ENCODE assay signal across 15 mouse cellular contexts in the genomic region with DNA sequence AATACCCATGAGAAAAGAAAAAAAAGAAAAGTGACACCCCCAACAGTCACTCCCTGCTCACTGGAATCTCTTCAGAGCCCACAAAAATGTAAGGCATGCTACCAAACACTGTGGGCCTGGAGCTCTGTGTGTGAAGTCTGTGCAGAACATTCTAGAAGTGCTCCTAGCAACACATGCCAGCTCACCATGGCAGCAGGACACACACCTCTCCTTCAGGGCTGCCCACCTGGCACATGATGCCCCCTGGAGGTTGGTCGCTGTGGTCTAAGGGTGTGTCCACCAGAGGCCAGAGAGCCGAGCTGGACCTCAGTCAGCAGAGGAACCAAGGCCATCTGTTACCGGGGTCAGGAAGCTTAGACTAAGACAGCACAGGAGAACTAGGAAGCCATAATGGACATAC. TPM values are rescaled to one million over a fixed set of nuclear protein-coding genes. Genes with fewer than 3 reads are reported as not detected.
DNase-seq lines count a peak whose midpoint lies in the region; ATAC-seq and TF ChIP-seq lines count a peak whose summit lies in the region.
"Had no signal": no experiment of that assay in that cellular context is flagged by ENCODE, and none has a peak within 500 bp of the region (broad histone marks: within the 10 kb centered on the region; RNA-seq: fewer than 3 reads in every experiment).

No protein-coding gene starts in this region.

- TF ChIP-seq POLR2A in testis, adult 2 months (IDR thresholded peaks at IDR 0.05; ENCODE audit: control insufficient read depth, low read depth, low read length): peak; percentile 34; the same call in 1 of the 2 replicates

- H3K27me3 ChIP-seq in hindbrain, embryonic 10.5 days (ENCODE audit: insufficient read depth, poor library complexity, severe bottlenecking): no peaks in the 10 kb centered on the region
- H3K27me3 ChIP-seq in hindbrain, embryonic 12.5 days: no peaks in the 10 kb centered on the region
- no peaks in the 10 kb centered on the region for H3K27me3 ChIP-seq in testis, adult 2 months (ENCODE audit: control insufficient read depth, insufficient read depth, low read length)
- H3K27me3 ChIP-seq in embryonic facial prominence, embryonic 15.5 days: no peaks in the 10 kb centered on the region
- H3K27me3 ChIP-seq in stomach, postnatal 0 days (ENCODE audit: control insufficient read depth, insufficient read depth, low read length): no peaks in the 10 kb centered on the region
- H3K27me3 ChIP-seq: intestine, embryonic 15.5 days had no signal

- no peak for TF ChIP-seq EP300 in stomach, postnatal 0 days (optimal IDR thresholded peaks at IDR 0.05)

- no peak for DNase-seq in hindbrain, embryonic 10.5 days (ENCODE audit: low spot score)
- DNase-seq in testis, postnatal 10 days (ENCODE audit: low spot score): no peak
- peak; percentile 36 for DNase-seq in stomach, postnatal 0 days (ENCODE audit: low spot score)
- DNase-seq in urinary bladder, postnatal 10 days (ENCODE audit: low spot score): no peak
- DNase-seq in thymus, adult 18-20 months: no peak
- DNase-seq: embryo, embryonic 11 days; left cerebral cortex, postnatal 4 days; midbrain, embryonic 14.5 days; thymus, postnatal 36 days had no signal

- H3K36me3 ChIP-seq in hindbrain, embryonic 10.5 days: no peaks in the 10 kb centered on the region
- no peaks in the 10 kb centered on the region for H3K36me3 ChIP-seq in hindbrain, embryonic 12.5 days
- no peaks in the 10 kb centered on the region for H3K36me3 ChIP-seq in testis, adult 2 months (ENCODE audit: control insufficient read depth, insufficient read depth, low read length)
- H3K36me3 ChIP-seq in embryonic facial prominence, embryonic 15.5 days: no peaks in the 10 kb centered on the region
- no peaks in the 10 kb centered on the region for H3K36me3 ChIP-seq in stomach, postnatal 0 days (ENCODE audit: control insufficient read depth, insufficient read depth, low read length)
- H3K36me3 ChIP-seq: intestine, embryonic 15.5 days had no signal

- peaks cover 41% of the 10 kb centered on the region for H3K4me1 ChIP-seq in hindbrain, embryonic 10.5 days (replicated peaks)
- H3K4me1 ChIP-seq in hindbrain, embryonic 12.5 days: peaks cover 15% of the 10 kb centered on the region
- peaks cover 23% of the 10 kb centered on the region for H3K4me1 ChIP-seq in testis, adult 2 months (ENCODE audit: control insufficient read depth, insufficient read depth, low read length)
- H3K4me1 ChIP-seq in embryonic facial prominence, embryonic 15.5 days: peaks cover 37% of the 10 kb centered on the region
- peaks cover 6% of the 10 kb centered on the region for H3K4me1 ChIP-seq in stomach, postnatal 0 days (replicated peaks; ENCODE audit: control insufficient read depth, insufficient read depth)

- ATAC-seq in hindbrain, embryonic 12.5 days (ENCODE audit: low FRiP score): no peak
- ATAC-seq in embryonic facial prominence, embryonic 15.5 days (ENCODE audit: insufficient number of reproducible peaks, low FRiP score, low TSS enrichment, low read depth): no peak
- ATAC-seq in stomach, postnatal 0 days (ENCODE audit: low FRiP score, low TSS enrichment): no peak
- ATAC-seq: forebrain, embryonic 16.5 days; intestine, embryonic 15.5 days had no signal

- H3K4me2 ChIP-seq in hindbrain, embryonic 12.5 days (replicated peaks): no peak overlapping the region
- H3K4me2 ChIP-seq in embryonic facial prominence, embryonic 15.5 days (replicated peaks): no peak overlapping the region
- H3K4me2 ChIP-seq in stomach, postnatal 0 days (replicated peaks; ENCODE audit: low read depth): no peak overlapping the region
- H3K4me2 ChIP-seq: intestine, embryonic 15.5 days had no signal

- no peak overlapping the region for H3K9ac ChIP-seq in hindbrain, embryonic 12.5 days
- no peak overlapping the region for H3K9ac ChIP-seq in embryonic facial prominence, embryonic 15.5 days
- H3K9ac ChIP-seq in stomach, postnatal 0 days (ENCODE audit: low read length): no peak overlapping the region
- H3K9ac ChIP-seq: intestine, embryonic 15.5 days had no signal

- TF ChIP-seq CTCF in testis, adult 2 months (IDR thresholded peaks at IDR 0.05; ENCODE audit: control insufficient read depth, insufficient read depth, insufficient replicate concordance, low read depth, low read length): no peak
- TF ChIP-seq CTCF in stomach, postnatal 0 days (IDR thresholded peaks at IDR 0.05; ENCODE audit: low read depth): peak; percentile 42; the same call in 1 of the 2 replicates

- WGBS in hindbrain, embryonic 10.5 days: 69% methylated on average over 3 of the region's 3 CpGs
- 76% methylated on average over 3 of the region's 3 CpGs for WGBS in hindbrain, embryonic 12.5 days
- 49% methylated on average over 3 of the region's 3 CpGs for WGBS in embryonic facial prominence, embryonic 15.5 days
- 57% methylated on average over 3 of the region's 3 CpGs for WGBS in stomach, postnatal 0 days

- 0 out of 2 replicates have a peak overlapping the region, but pooled peaks have one; percentile 6 for H3K27ac ChIP-seq in hindbrain, embryonic 10.5 days
- no peak overlapping the region for H3K27ac ChIP-seq in hindbrain, embryonic 12.5 days
- no peak overlapping the region for H3K27ac ChIP-seq in testis, adult 2 months (ENCODE audit: control insufficient read depth, insufficient read depth, low read depth, low read length)
- H3K27ac ChIP-seq in embryonic facial prominence, embryonic 15.5 days (replicated peaks): peak overlapping the region; percentile 8; the same call in 1 of the 2 replicates
- no peak overlapping the region for H3K27ac ChIP-seq in stomach, postnatal 0 days (replicated peaks)
- H3K27ac ChIP-seq: intestine, embryonic 15.5 days had no signal

- H3K9me3 ChIP-seq in hindbrain, embryonic 10.5 days: no peaks in the 10 kb centered on the region
- no peaks in the 10 kb centered on the region for H3K9me3 ChIP-seq in hindbrain, embryonic 12.5 days (replicated peaks)
- no peaks in the 10 kb centered on the region for H3K9me3 ChIP-seq in embryonic facial prominence, embryonic 15.5 days (replicated peaks)
- H3K9me3 ChIP-seq in stomach, postnatal 0 days (ENCODE audit: control insufficient read depth, low read length): no peaks in the 10 kb centered on the region
- H3K9me3 ChIP-seq: intestine, embryonic 15.5 days had no signal

- no peak overlapping the region for H3K4me3 ChIP-seq in hindbrain, embryonic 10.5 days
- no peak overlapping the region for H3K4me3 ChIP-seq in hindbrain, embryonic 12.5 days
- peak overlapping the region; percentile 40 for H3K4me3 ChIP-seq in testis, adult 2 months (ENCODE audit: control insufficient read depth, low read depth, low read length)
- H3K4me3 ChIP-seq in embryonic facial prominence, embryonic 15.5 days (replicated peaks): no peak overlapping the region
- H3K4me3 ChIP-seq in stomach, postnatal 0 days (ENCODE audit: low read depth, low read length): no peak overlapping the region
- H3K4me3 ChIP-seq: intestine, embryonic 15.5 days had no signal

RNA-seq across cellular contexts. Expression of gene Aldh3b1, which starts 3.3 kb away (rescaled TPM):
- 0.71 and 0.81 TPM in 2 replicates for polyA plus RNA-seq in hindbrain, embryonic 10.5 days (2016; fragmentation: Nextera tagmentation; extraction: Ambion mirVana)
- 1.0 and 1.2 TPM in 2 replicates for polyA plus RNA-seq in hindbrain, embryonic 12.5 days (2016; fragmentation: Nextera tagmentation; extraction: Ambion mirVana)
- polyA plus RNA-seq in testis, adult 2 months (2012; rRNA removed): 48.2 and 52.4 TPM in 2 replicates
- polyA plus RNA-seq in embryonic facial prominence, embryonic 15.5 days (2015; fragmentation: Nextera tagmentation; extraction: Ambion mirVana): 4.8 and 4.9 TPM in 2 replicates
- polyA plus RNA-seq in stomach, postnatal 0 days (2015; fragmentation: Nextera tagmentation; extraction: Ambion mirVana): 1.8 and 2.2 TPM in 2 replicates

RNA-seq across cellular contexts. Expression of gene Unc93b1, which starts 8.7 kb away (rescaled TPM):
- polyA plus RNA-seq in hindbrain, embryonic 10.5 days (2016; fragmentation: Nextera tagmentation; extraction: Ambion mirVana): 6.3 and 8.8 TPM in 2 replicates
- polyA plus RNA-seq in hindbrain, embryonic 12.5 days (2016; fragmentation: Nextera tagmentation; extraction: Ambion mirVana): 8.1 and 8.5 TPM in 2 replicates
- 6.6 and 8.0 TPM in 2 replicates for polyA plus RNA-seq in testis, adult 2 months (2012; rRNA removed)
- polyA plus RNA-seq in embryonic facial prominence, embryonic 15.5 days (2015; fragmentation: Nextera tagmentation; extraction: Ambion mirVana): 27.7 and 30.0 TPM in 2 replicates
- 17.4 and 19.7 TPM in 2 replicates for polyA plus RNA-seq in stomach, postnatal 0 days (2015; fragmentation: Nextera tagmentation; extraction: Ambion mirVana)

RNA-seq across cellular contexts. Expression of gene Ndufs8, which starts 13.7 kb away (rescaled TPM):
- 241 and 279 TPM in 2 replicates for polyA plus RNA-seq in hindbrain, embryonic 10.5 days (2016; fragmentation: Nextera tagmentation; extraction: Ambion mirVana)
- 180 and 207 TPM in 2 replicates for polyA plus RNA-seq in hindbrain, embryonic 12.5 days (2016; fragmentation: Nextera tagmentation; extraction: Ambion mirVana)
- polyA plus RNA-seq in testis, adult 2 months (2012; rRNA removed): 69.9 and 91.3 TPM in 2 replicates
- polyA plus RNA-seq in embryonic facial prominence, embryonic 15.5 days (2015; fragmentation: Nextera tagmentation; extraction: Ambion mirVana): 255 and 269 TPM in 2 replicates
- polyA plus RNA-seq in stomach, postnatal 0 days (2015; fragmentation: Nextera tagmentation; extraction: Ambion mirVana): 277 and 284 TPM in 2 replicates

RNA-seq across cellular contexts. Expression of gene Tcirg1, which starts 19.3 kb away (rescaled TPM):
- polyA plus RNA-seq in hindbrain, embryonic 10.5 days (2016; fragmentation: Nextera tagmentation; extraction: Ambion mirVana): 21.6 and 21.9 TPM in 2 replicates
- 24.9 and 29.9 TPM in 2 replicates for polyA plus RNA-seq in hindbrain, embryonic 12.5 days (2016; fragmentation: Nextera tagmentation; extraction: Ambion mirVana)
- polyA plus RNA-seq in testis, adult 2 months (2012; rRNA removed): 11.2 and 11.4 TPM in 2 replicates
- polyA plus RNA-seq in embryonic facial prominence, embryonic 15.5 days (2015; fragmentation: Nextera tagmentation; extraction: Ambion mirVana): 57.5 and 64.3 TPM in 2 replicates
- 17.4 and 21.8 TPM in 2 replicates for polyA plus RNA-seq in stomach, postnatal 0 days (2015; fragmentation: Nextera tagmentation; extraction: Ambion mirVana)

RNA-seq across cellular contexts. Expression of gene Aldh3b3, which starts 32.2 kb away (rescaled TPM):
- polyA plus RNA-seq in hindbrain, embryonic 10.5 days (2016; fragmentation: Nextera tagmentation; extraction: Ambion mirVana): not detected in 2 replicates
- polyA plus RNA-seq in hindbrain, embryonic 12.5 days (2016; fragmentation: Nextera tagmentation; extraction: Ambion mirVana): not detected in 2 replicates
- polyA plus RNA-seq in testis, adult 2 months (2012; rRNA removed): 2.9 and 3.2 TPM in 2 replicates
- polyA plus RNA-seq in embryonic facial prominence, embryonic 15.5 days (2015; fragmentation: Nextera tagmentation; extraction: Ambion mirVana): 2.8 and 3.2 TPM in 2 replicates
- polyA plus RNA-seq in stomach, postnatal 0 days (2015; fragmentation: Nextera tagmentation; extraction: Ambion mirVana): 1.1 TPM in 2 replicates
- polyA plus RNA-seq: forebrain, embryonic 16.5 days; heart, embryonic 16.5 days; intestine, embryonic 15.5 days; midbrain, embryonic 14.5 days had no signal

Comparison
In these comparisons a context has a peak if more than half of its experiments do, and no peak if none do; other contexts are left out.
1. H3K27ac ChIP-seq: peak in hindbrain, embryonic 10.5 days (single experiment) and embryonic facial prominence, embryonic 15.5 days (single experiment); none in hindbrain, embryonic 12.5 days (single experiment), testis, adult 2 months (single experiment) and stomach, postnatal 0 days (single experiment).